Mouse (Mus musculus) olfactory bulb, adult 2 months (tissue): Measurements from ENCODE around the gene Atp5c1. TPM values are rescaled to one million over a fixed set of nuclear protein-coding genes. Genes with fewer than 3 reads are reported as not detected.

Experiments
- H3K27ac ChIP-seq: fragments of 200-500 bp; 2 replicates; pipeline ENCODE4 v1.5.1; 2012; ENCODE audit warnings: low read depth, low read length; ENCODE audit not compliant: insufficient read depth
- H3K4me1 ChIP-seq: fragments of 200-500 bp; 2 replicates; pipeline ENCODE4 v1.6.1; 2012; ENCODE audit warnings: low read length; ENCODE audit not compliant: control insufficient read depth, insufficient read depth
- H3K4me3 ChIP-seq: fragments of 200-500 bp; 2 replicates; pipeline ENCODE4 v1.5.1; 2012; ENCODE audit warnings: mild to moderate bottlenecking, low read depth, low read length, moderate library complexity; ENCODE audit not compliant: insufficient read depth
- CTCF ChIP-seq: fragments of 200-500 bp; IDR thresholded peaks from 2 replicates; pipeline ENCODE4 v1.5.1; 2012; ENCODE audit warnings: low read depth, mild to moderate bottlenecking, low read length, moderate library complexity; ENCODE audit not compliant: insufficient read depth
- POLR2A ChIP-seq: fragments of 200-500 bp; IDR thresholded peaks from 2 replicates; pipeline ENCODE4 v1.6.1; 2012; ENCODE audit warnings: mild to moderate bottlenecking, low read depth, low read length, moderate library complexity; ENCODE audit not compliant: insufficient read depth
- WGBS: fragments of 180-500 bp; shearing (Covaris S2); methylation state at CpG from one replicate; pipeline ENCODE4 v1.1.7; 2018; 5-methylcytosine and 5-hydroxymethylcytosine counted together
- polyA plus RNA-seq: library from polyadenylated mRNA; stranded (reverse); fragments of >200 nt; gene quantifications from 2 replicates; pipeline ENCODE4 v1.2.4, GENCODE M21; 2012; ENCODE audit warnings: low replicate concordance; ENCODE audit not compliant: missing spikeins, insufficient read depth, insufficient read length

The Atp5c1 gene
- polyA plus RNA-seq = 349 TPM in 1 of 2 replicates, not detected in the other

GRCm38 (mm10) chr2:10080310-10081010, at the start of gene Atp5c1, which contains the start of gene Kin:
Gene Atp5c1, minus strand, starts transcription at chr2:10080510.
Gene Kin, plus strand, starts transcription at chr2:10080593.
- TF ChIP-seq POLR2A (peak; percentile 93), CTCF (peak; percentile 49; the same call in 1 of the 2 replicates)
- under 1% methylated on average over 61 of the region's 61 CpGs for WGBS
- peak within 1 kb of the TSS; percentile 94 for H3K4me3 ChIP-seq

GRCm38 (mm10) chr2:10128571-10128970, 48.3 kb upstream of the Atp5c1 start:
- Histone ChIP-seq H3K27ac (no peak overlapping the region), H3K4me1 (no peaks in the 10 kb centered on the region), H3K4me3 (no peak overlapping the region)
- TF ChIP-seq CTCF (no peak), POLR2A (no peak)
- 71% methylated on average over 4 of the region's 4 CpGs for WGBS

More at GRCm38 (mm10) chr2:10080310-10081010, at the start of gene Atp5c1, which contains the start of gene Kin:
- Histone ChIP-seq H3K27ac (peak within 1 kb of the TSS; percentile 98), H3K4me1 (peaks cover 21% of the 10 kb centered on the region)

GRCm38 (mm10) chr2:10127471-10127870, 47.2 kb upstream of the Atp5c1 start:
- Histone ChIP-seq H3K4me3 (no peak overlapping the region), H3K4me1 (no peaks in the 10 kb centered on the region), H3K27ac (no peak overlapping the region)
- 92% methylated on average over 5 of the region's 5 CpGs for WGBS
- TF ChIP-seq POLR2A (no peak), CTCF (no peak)

- WGBS = 94% methylated on average over 4 of the region's 4 CpGs
- TF ChIP-seq CTCF (no peak), POLR2A (no peak)
- H3K27ac ChIP-seq = no peak overlapping the region
- H3K4me3 ChIP-seq = no peak overlapping the region
- no peaks in the 10 kb centered on the region for H3K4me1 ChIP-seq
Observed at GRCm38 (mm10) chr2:10126122-10126521, 45.8 kb upstream of the Atp5c1 start.

- TF ChIP-seq POLR2A (no peak), CTCF (no peak)
- Histone ChIP-seq H3K27ac (no peak overlapping the region), H3K4me1 (no peaks in the 10 kb centered on the region), H3K4me3 (no peak overlapping the region)
- 48% methylated on average over 3 of the region's 3 CpGs for WGBS
Observed at GRCm38 (mm10) chr2:10121826-10122225, 41.5 kb upstream of the Atp5c1 start.

GRCm38 (mm10) chr2:10119276-10119675, 39.0 kb upstream of the Atp5c1 start:
- H3K4me1 ChIP-seq = no peaks in the 10 kb centered on the region
- WGBS = 80% methylated on average over 8 of the region's 8 CpGs
- H3K27ac ChIP-seq = no peak overlapping the region
- H3K4me3 ChIP-seq = no peak overlapping the region
- TF ChIP-seq POLR2A (no peak), CTCF (no peak)

- Histone ChIP-seq H3K4me3 (no peak overlapping the region), H3K4me1 (no peaks in the 10 kb centered on the region), H3K27ac (no peak overlapping the region)
- WGBS = 60% methylated on average over 1 of the region's 1 CpGs
- TF ChIP-seq POLR2A = no peak
- TF ChIP-seq CTCF = no peak
Observed at GRCm38 (mm10) chr2:10118751-10119150, 38.4 kb upstream of the Atp5c1 start.

- no peak overlapping the region for H3K27ac ChIP-seq
- 68% methylated on average over 6 of the region's 6 CpGs for WGBS
Observed at GRCm38 (mm10) chr2:10108535-10109189, 28.4 kb upstream of the Atp5c1 start.

GRCm38 (mm10) chr2:10101180-10101579, 20.9 kb upstream of the Atp5c1 start:
- 35% methylated on average over 6 of the region's 6 CpGs for WGBS
- no peak overlapping the region for H3K4me3 ChIP-seq
- H3K4me1 ChIP-seq = no peaks in the 10 kb centered on the region
- H3K27ac ChIP-seq = no peak overlapping the region
- TF ChIP-seq CTCF (no peak), POLR2A (no peak)

More at GRCm38 (mm10) chr2:10108535-10109189, 28.4 kb upstream of the Atp5c1 start:
- H3K4me3 ChIP-seq = no peak overlapping the region
- no peaks in the 10 kb centered on the region for H3K4me1 ChIP-seq
- TF ChIP-seq POLR2A = no peak
- no peak for TF ChIP-seq CTCF
